Mouse (Mus musculus) WW6 (cell line): ENCODE results near the gene Ptprm.

Experiments used
- DNase-seq: peaks from one replicate; pipeline ENCODE4 v3.0.0-alpha.2; 2013; ENCODE audit warnings: low read depth, low spot score

Ptprm gene

GRCm38 (mm10) chr17:67287501-67287900 is 66.8 kb downstream of the Ptprm start:
- no peak for DNase-seq

GRCm38 (mm10) chr17:67281640-67282170 is 72.6 kb downstream of the Ptprm start:
- DNase-seq = no peak

- DNase-seq = no peak
Observed at GRCm38 (mm10) chr17:67277124-67277910, 76.9 kb downstream of the Ptprm start.

GRCm38 (mm10) chr17:67274531-67275094 is 79.6 kb downstream of the Ptprm start:
- no peak for DNase-seq

GRCm38 (mm10) chr17:67272928-67273327 is 81.3 kb downstream of the Ptprm start:
- DNase-seq = no peak

- no peak for DNase-seq
Observed at GRCm38 (mm10) chr17:67268475-67269080, 85.7 kb downstream of the Ptprm start.

- DNase-seq = no peak
Observed at GRCm38 (mm10) chr17:67266270-67266669, 88.0 kb downstream of the Ptprm start.

GRCm38 (mm10) chr17:67265520-67265919 is 88.7 kb downstream of the Ptprm start:
- no peak for DNase-seq

- DNase-seq = no peak
Observed at GRCm38 (mm10) chr17:67264716-67265115, 89.5 kb downstream of the Ptprm start.

GRCm38 (mm10) chr17:67263024-67263423 is 91.2 kb downstream of the Ptprm start:
- DNase-seq = no peak

- no peak for DNase-seq
Observed at GRCm38 (mm10) chr17:67260016-67260415, 94.2 kb downstream of the Ptprm start.

- DNase-seq = no peak
Observed at GRCm38 (mm10) chr17:67257780-67258179, 96.5 kb downstream of the Ptprm start.

- DNase-seq = no peak
Observed at GRCm38 (mm10) chr17:67256171-67256570, 98.1 kb downstream of the Ptprm start.

GRCm38 (mm10) chr17:67253445-67253844 is 100.8 kb downstream of the Ptprm start:
- no peak for DNase-seq

GRCm38 (mm10) chr17:67252992-67253391 is 101.3 kb downstream of the Ptprm start:
- DNase-seq = no peak

- DNase-seq = no peak
Observed at GRCm38 (mm10) chr17:67245273-67245875, 108.9 kb downstream of the Ptprm start.

GRCm38 (mm10) chr17:67242774-67243495 is 111.3 kb downstream of the Ptprm start:
- no peak for DNase-seq

GRCm38 (mm10) chr17:67241951-67242773 is 112.1 kb downstream of the Ptprm start:
- DNase-seq = no peak

- no peak for DNase-seq
Observed at GRCm38 (mm10) chr17:67238866-67239265, 115.4 kb downstream of the Ptprm start.

GRCm38 (mm10) chr17:67237407-67237806 is 116.8 kb downstream of the Ptprm start:
- no peak for DNase-seq

GRCm38 (mm10) chr17:67233063-67233462 is 121.2 kb downstream of the Ptprm start:
- no peak for DNase-seq
